Mouse (Mus musculus): ENCODE results near the gene Stat1. TPM values are rescaled to one million over a fixed set of nuclear protein-coding genes. Genes with fewer than 3 reads are reported as not detected.

Gene Stat1
- polyA plus RNA-seq, 1 experiment from 2014 or later, result 14.5 TPM

- WGBS, result 53% methylated on average over 16 of the region's 16 CpGs
- H3K27me3 ChIP-seq, result no peaks in the 10 kb centered on the region
- H3K9me3 ChIP-seq, result no peaks in the 10 kb centered on the region
- peak; percentile 50; the same call in 1 of the 2 replicates for ATAC-seq (ENCODE audit: low FRiP score, low read depth)
- 0 out of 2 replicates have a peak, but pooled peaks cover 2% of the 10 kb centered on the region for H3K36me3 ChIP-seq
- no peak overlapping the region for H3K4me3 ChIP-seq
- no peak overlapping the region for H3K27ac ChIP-seq (replicated peaks)
- no peaks in the 10 kb centered on the region for H3K4me1 ChIP-seq (replicated peaks)
- H3K9ac ChIP-seq, result no peak overlapping the region
- H3K4me2 ChIP-seq, result no peak overlapping the region
Observed at GRCm38 (mm10) chr1:52137292-52137691, 18.1 kb downstream of the Stat1 start.

DNA sequence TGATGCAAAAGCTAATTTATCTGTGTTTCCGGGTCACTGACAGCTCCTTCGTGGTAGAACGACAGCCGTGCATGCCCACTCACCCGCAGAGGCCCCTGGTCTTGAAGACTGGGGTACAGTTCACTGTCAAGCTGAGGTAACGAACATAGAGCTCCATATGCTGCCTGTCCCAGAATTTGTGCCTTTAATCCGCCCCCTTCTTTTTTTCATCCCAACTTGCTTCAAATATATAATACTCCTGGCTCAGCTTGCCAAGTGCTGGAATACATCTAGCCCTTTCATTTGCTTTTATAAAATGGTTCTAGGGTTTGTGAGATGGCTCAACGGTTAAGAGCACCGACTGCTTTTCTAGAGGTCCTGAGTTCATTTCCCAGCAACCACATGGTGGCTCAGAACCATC is 21.3 kb downstream of the Stat1 start:
- no peak overlapping the region for H3K9ac ChIP-seq
- H3K27ac ChIP-seq (replicated peaks), result no peak overlapping the region
- 0 out of 2 replicates have a peak, but pooled peaks cover 2% of the 10 kb centered on the region for H3K36me3 ChIP-seq
- no peaks in the 10 kb centered on the region for H3K9me3 ChIP-seq
- H3K4me3 ChIP-seq, result no peak overlapping the region
- H3K4me1 ChIP-seq (replicated peaks), result no peaks in the 10 kb centered on the region
- no peak for ATAC-seq (ENCODE audit: low FRiP score, low read depth)
- H3K4me2 ChIP-seq, result no peak overlapping the region
- 83% methylated on average over 9 of the region's 9 CpGs for WGBS
- H3K27me3 ChIP-seq, result no peaks in the 10 kb centered on the region

GRCm38 (mm10) chr1:52141482-52141881 is 22.2 kb downstream of the Stat1 start:
- H3K4me2 ChIP-seq, result no peak overlapping the region
- no peak overlapping the region for H3K4me3 ChIP-seq
- H3K9me3 ChIP-seq, result no peaks in the 10 kb centered on the region
- H3K9ac ChIP-seq, result no peak overlapping the region
- no peak overlapping the region for H3K27ac ChIP-seq (replicated peaks)
- 84% methylated on average over 3 of the region's 3 CpGs for WGBS
- H3K4me1 ChIP-seq (replicated peaks), result no peaks in the 10 kb centered on the region
- no peaks in the 10 kb centered on the region for H3K27me3 ChIP-seq
- no peak for ATAC-seq (ENCODE audit: low FRiP score, low read depth)
- 0 out of 2 replicates have a peak, but pooled peaks cover 2% of the 10 kb centered on the region for H3K36me3 ChIP-seq

- Histone ChIP-seq H3K27ac (replicated peaks) (no peak overlapping the region), H3K4me3 (no peak overlapping the region), H3K4me1 (replicated peaks) (no peaks in the 10 kb centered on the region), H3K9ac (no peak overlapping the region), H3K4me2 (no peak overlapping the region), H3K9me3 (no peaks in the 10 kb centered on the region), H3K27me3 (no peaks in the 10 kb centered on the region), H3K36me3 (0 out of 2 replicates have a peak, but pooled peaks cover 2% of the 10 kb centered on the region)
- ATAC-seq (ENCODE audit: low FRiP score, low read depth), result no peak
- 79% methylated on average over 4 of the region's 4 CpGs for WGBS
Observed at GRCm38 (mm10) chr1:52142117-52142516, 22.9 kb downstream of the Stat1 start.

DNA sequence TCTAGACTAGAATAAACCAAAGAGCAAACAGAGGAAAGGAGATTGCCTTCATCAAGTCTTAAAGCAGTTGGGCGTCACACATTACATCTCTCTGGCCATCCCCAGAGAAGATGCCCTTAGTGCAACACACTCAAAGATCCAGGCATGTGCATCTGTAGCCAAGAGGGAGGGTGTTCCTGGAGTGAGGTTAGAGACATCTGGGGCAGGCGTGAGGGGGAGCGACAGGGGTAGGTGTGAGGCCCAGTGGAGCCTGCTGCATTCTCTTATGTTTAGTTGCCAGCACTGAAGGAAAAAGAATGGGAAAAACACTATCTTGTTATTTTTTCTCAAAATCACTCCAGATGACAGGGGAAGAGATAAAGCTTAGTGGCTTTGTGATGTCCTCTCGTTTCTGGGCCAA is 24.0 kb downstream of the Stat1 start:
- Histone ChIP-seq H3K4me3 (no peak overlapping the region), H3K27me3 (no peaks in the 10 kb centered on the region), H3K9ac (no peak overlapping the region), H3K36me3 (no peaks in the 10 kb centered on the region), H3K4me1 (replicated peaks) (no peaks in the 10 kb centered on the region), H3K27ac (replicated peaks) (no peak overlapping the region), H3K4me2 (no peak overlapping the region), H3K9me3 (no peaks in the 10 kb centered on the region)
- no peak for ATAC-seq (ENCODE audit: low FRiP score, low read depth)
- WGBS, result 91% methylated on average over 4 of the region's 4 CpGs

GRCm38 (mm10) chr1:52143596-52144156 is 24.4 kb downstream of the Stat1 start:
- 85% methylated on average over 7 of the region's 7 CpGs for WGBS
- Histone ChIP-seq H3K27ac (replicated peaks) (no peak overlapping the region), H3K27me3 (no peaks in the 10 kb centered on the region), H3K9me3 (no peaks in the 10 kb centered on the region), H3K9ac (no peak overlapping the region), H3K4me2 (no peak overlapping the region), H3K4me1 (replicated peaks) (no peaks in the 10 kb centered on the region), H3K4me3 (no peak overlapping the region), H3K36me3 (no peaks in the 10 kb centered on the region)
- ATAC-seq (ENCODE audit: low FRiP score, low read depth), result no peak

DNA sequence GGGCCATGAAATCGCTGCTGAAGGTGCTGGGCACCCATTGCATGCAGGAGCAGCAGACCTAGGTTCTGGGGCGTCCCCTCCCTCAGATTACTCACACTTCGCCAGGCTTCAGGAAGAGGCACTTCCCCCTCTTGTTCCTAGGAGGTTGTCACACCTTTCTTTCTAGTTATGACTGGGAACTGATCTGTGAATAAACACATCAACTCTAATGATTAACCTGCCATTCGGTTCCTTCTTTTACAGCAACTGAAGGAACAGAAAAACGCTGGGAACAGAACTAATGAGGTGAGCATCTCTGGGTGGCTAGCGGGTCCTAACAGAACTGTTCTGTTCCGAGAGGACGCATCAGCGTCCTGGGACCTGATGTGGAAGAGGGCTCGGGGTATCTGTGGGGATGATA is 25.7 kb downstream of the Stat1 start:
- no peak overlapping the region for H3K9ac ChIP-seq
- WGBS, result 85% methylated on average over 10 of the region's 10 CpGs
- no peaks in the 10 kb centered on the region for H3K9me3 ChIP-seq
- no peak overlapping the region for H3K27ac ChIP-seq (replicated peaks)
- H3K4me3 ChIP-seq, result no peak overlapping the region
- H3K27me3 ChIP-seq, result no peaks in the 10 kb centered on the region
- H3K4me1 ChIP-seq (replicated peaks), result no peaks in the 10 kb centered on the region
- H3K4me2 ChIP-seq, result no peak overlapping the region
- no peaks in the 10 kb centered on the region for H3K36me3 ChIP-seq
- ATAC-seq (ENCODE audit: low FRiP score, low read depth), result no peak

GRCm38 (mm10) chr1:52146214-52146970 is 27.2 kb downstream of the Stat1 start:
- Histone ChIP-seq H3K4me1 (replicated peaks) (0 out of 2 replicates have a peak, but pooled peaks cover 4% of the 10 kb centered on the region), H3K9me3 (no peaks in the 10 kb centered on the region), H3K9ac (no peak overlapping the region), H3K4me2 (no peak overlapping the region), H3K27me3 (no peaks in the 10 kb centered on the region), H3K4me3 (no peak overlapping the region), H3K36me3 (no peaks in the 10 kb centered on the region), H3K27ac (replicated peaks) (no peak overlapping the region)
- ATAC-seq (ENCODE audit: low FRiP score, low read depth), result peak; percentile 77
- WGBS, result 55% methylated on average over 12 of the region's 12 CpGs

DNA sequence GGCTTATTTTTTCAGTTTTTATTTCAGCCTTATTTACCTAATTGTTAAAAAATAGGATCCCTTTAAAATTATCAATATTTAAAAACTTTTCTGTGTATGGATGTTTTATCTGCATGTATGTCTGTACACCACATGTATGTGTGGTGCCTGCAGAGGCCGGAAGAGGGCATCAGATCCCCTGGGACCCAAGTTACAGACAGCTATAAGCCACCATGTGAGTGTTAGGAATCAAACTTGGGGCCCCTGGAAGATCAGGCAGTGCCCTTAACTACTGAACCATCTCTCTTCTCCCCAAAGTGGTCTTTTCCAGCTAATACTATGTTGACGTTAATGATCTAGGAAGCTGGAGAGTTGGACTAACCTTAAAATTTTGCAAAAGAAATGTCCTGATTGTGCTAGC is 28.2 kb downstream of the Stat1 start:
- Histone ChIP-seq H3K36me3 (no peaks in the 10 kb centered on the region), H3K9ac (no peak overlapping the region), H3K27me3 (no peaks in the 10 kb centered on the region), H3K9me3 (no peaks in the 10 kb centered on the region), H3K27ac (replicated peaks) (no peak overlapping the region), H3K4me1 (replicated peaks) (0 out of 2 replicates have a peak, but pooled peaks cover 4% of the 10 kb centered on the region), H3K4me2 (no peak overlapping the region), H3K4me3 (no peak overlapping the region)
- ATAC-seq (ENCODE audit: low FRiP score, low read depth), result no peak
- WGBS, result 84% methylated on average over 2 of the region's 2 CpGs

DNA sequence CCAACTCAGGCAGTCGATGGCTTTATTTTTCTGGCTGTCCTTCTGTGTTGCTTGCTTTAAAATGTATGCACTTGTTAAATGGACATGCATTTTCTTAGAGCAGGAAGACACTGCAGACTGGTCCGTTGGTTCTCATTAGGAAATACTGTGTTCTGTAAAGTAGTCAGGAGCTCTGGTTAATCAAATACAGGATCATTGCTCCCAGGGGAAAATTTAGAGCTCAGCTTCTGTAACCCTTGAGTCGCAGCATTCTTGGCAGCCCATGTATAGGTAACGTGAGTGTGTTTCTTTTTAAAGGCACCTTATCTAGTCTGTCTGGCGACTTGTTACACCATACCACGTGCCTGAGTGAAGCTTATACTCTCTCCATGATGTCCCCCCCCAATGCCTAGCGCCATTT is 28.9 kb downstream of the Stat1 start:
- Histone ChIP-seq H3K4me2 (no peak overlapping the region), H3K27ac (replicated peaks) (no peak overlapping the region)
- 69% methylated on average over 7 of the region's 7 CpGs for WGBS

DNA sequence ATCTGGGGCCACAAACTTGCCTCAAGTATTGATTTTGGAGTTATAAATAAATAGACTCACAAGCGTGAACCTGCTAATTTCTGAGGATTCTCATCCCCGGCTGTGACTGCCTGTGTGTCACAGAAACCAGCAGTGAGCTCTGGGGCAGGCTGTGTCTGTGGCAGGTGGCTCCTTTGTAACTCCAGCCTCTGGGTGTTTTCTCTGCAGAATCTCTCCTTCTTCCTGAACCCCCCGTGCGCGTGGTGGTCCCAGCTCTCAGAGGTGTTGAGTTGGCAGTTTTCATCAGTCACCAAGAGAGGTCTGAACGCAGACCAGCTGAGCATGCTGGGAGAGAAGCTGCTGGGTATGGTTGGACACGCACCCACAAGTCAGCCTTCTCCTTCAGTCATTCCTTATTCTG is 29.5 kb downstream of the Stat1 start:
- Histone ChIP-seq H3K9ac (no peak overlapping the region), H3K36me3 (no peaks in the 10 kb centered on the region), H3K4me1 (replicated peaks) (0 out of 2 replicates have a peak, but pooled peaks cover 4% of the 10 kb centered on the region), H3K4me2 (no peak overlapping the region), H3K27ac (replicated peaks) (no peak overlapping the region), H3K9me3 (no peaks in the 10 kb centered on the region), H3K27me3 (no peaks in the 10 kb centered on the region), H3K4me3 (no peak overlapping the region)
- 57% methylated on average over 7 of the region's 7 CpGs for WGBS
- no peak for ATAC-seq (ENCODE audit: low FRiP score, low read depth)

More for the DNA sequence above, 28.9 kb downstream of the Stat1 start:
- Histone ChIP-seq H3K4me3 (no peak overlapping the region), H3K9ac (no peak overlapping the region), H3K27me3 (no peaks in the 10 kb centered on the region), H3K36me3 (no peaks in the 10 kb centered on the region), H3K4me1 (replicated peaks) (0 out of 2 replicates have a peak, but pooled peaks cover 4% of the 10 kb centered on the region), H3K9me3 (no peaks in the 10 kb centered on the region)
- no peak for ATAC-seq (ENCODE audit: low FRiP score, low read depth)

- Histone ChIP-seq H3K9ac (no peak overlapping the region), H3K4me1 (replicated peaks) (0 out of 2 replicates have a peak, but pooled peaks cover 4% of the 10 kb centered on the region), H3K36me3 (no peaks in the 10 kb centered on the region), H3K27ac (replicated peaks) (no peak overlapping the region), H3K4me3 (no peak overlapping the region), H3K9me3 (no peaks in the 10 kb centered on the region), H3K4me2 (no peak overlapping the region), H3K27me3 (no peaks in the 10 kb centered on the region)
- peak; percentile 60 for ATAC-seq (ENCODE audit: low FRiP score, low read depth)
- 48% methylated on average over 9 of the region's 9 CpGs for WGBS
Observed at GRCm38 (mm10) chr1:52149934-52150346, 30.7 kb downstream of the Stat1 start.
